Mouse (Mus musculus): ENCODE data around the gene Tardbp. TPM values are rescaled to one million over a fixed set of nuclear protein-coding genes. Genes with fewer than 3 reads are reported as not detected.

Gene Tardbp
- total and polyA plus RNA-seq, 3 experiments, result 176 to 618 (median 341) TPM

GRCm38 (mm10) chr4:148646616-148647015 lies 19.8 kb upstream of the Tardbp start:
- Histone ChIP-seq H3K27me3 (replicated peaks) (peaks cover 10% of the 10 kb centered on the region), H3K36me3 (replicated peaks in 1 of 2; ENCODE audit: control insufficient read depth in 1 of 2, insufficient read depth in 1 of 2, low read length in 1 of 2) (no peaks in the 10 kb centered on the region), H3K4me2 (ENCODE audit: insufficient read depth, low read depth, poor library complexity, severe bottlenecking) (peak overlapping the region; percentile 26), H3K27ac (ENCODE audit: insufficient read depth, low read depth) (no peak overlapping the region), H3K4me3 (replicated peaks in 1 of 3; ENCODE audit: low read depth in 2 of 3, low read length in 2 of 3, poor library complexity in 1 of 3) (no peak overlapping the region), H3K4me1 (ENCODE audit: control insufficient read depth in 1 of 2, insufficient read depth in 2 of 2) (peaks cover 2 to 8% of the 10 kb centered on the region in 2 experiments; a peak in 3 of 4 replicates), H3K9ac (ENCODE audit: insufficient read depth, low read depth) (no peak overlapping the region), H3K9me3 (replicated peaks; ENCODE audit: low read length) (no peaks in the 10 kb centered on the region), H3K79me2 (replicated peaks; ENCODE audit: control insufficient read depth, extremely low read depth, insufficient read depth, poor library complexity, severe bottlenecking) (no peaks in the 10 kb centered on the region)
- DNase-seq (ENCODE audit: extremely low read depth), result no peak
- TF ChIP-seq GABPA (IDR thresholded peaks at IDR 0.05; ENCODE audit: insufficient replicate concordance, low read depth, low read length) (no peak), MAX (IDR thresholded peaks at IDR 0.05; ENCODE audit: low read length) (no peak), SMC3 (IDR thresholded peaks at IDR 0.05; ENCODE audit: low read depth, low read length) (no peak), ZC3H11A (IDR thresholded peaks at IDR 0.05; ENCODE audit: low read depth, low read length) (no peak), BHLHE40 (IDR thresholded peaks at IDR 0.05; ENCODE audit: low read depth, low read length) (no peak), KAT2A (IDR thresholded peaks at IDR 0.05; ENCODE audit: insufficient replicate concordance, low read length) (no peak), ZMIZ1 (IDR thresholded peaks at IDR 0.05; ENCODE audit: low read depth, low read length) (no peak), MYC (IDR thresholded peaks at IDR 0.05; ENCODE audit: low read depth, low read length) (no peak), MXI1 (IDR thresholded peaks at IDR 0.05; ENCODE audit: low read depth, low read length) (no peak), ZNF384 (IDR thresholded peaks at IDR 0.05; ENCODE audit: low read depth, low read length) (no peak), PAX5 (IDR thresholded peaks at IDR 0.05; ENCODE audit: low read length) (no peak), ELF1 (IDR thresholded peaks at IDR 0.05; ENCODE audit: low read depth, low read length) (no peak), USF2 (conservative IDR thresholded peaks at IDR 0.05; ENCODE audit: low read depth, low read length) (no peak)
- in situ Hi-C loops (cut with MboI; ENCODE audit: low pct_ligation_motif_present, low pct_unique_long_range_greater_than_20kb, low sequenced_read_pairs), result no loop called here
- dilution Hi-C loops (cut with MboI; ENCODE audit: extremely low pct_ligation_motif_present, extremely low pct_unique_long_range_greater_than_20kb, low sequenced_read_pairs), result no loop called here

GRCm38 (mm10) chr4:148644926-148645325 lies 18.1 kb upstream of the Tardbp start:
- no peaks in the 10 kb centered on the region for H3K9me3 ChIP-seq (replicated peaks; ENCODE audit: low read length)
- peaks cover 6% of the 10 kb centered on the region for H3K27me3 ChIP-seq (replicated peaks)
- H3K27ac ChIP-seq (ENCODE audit: insufficient read depth, low read depth), result no peak overlapping the region
- dilution Hi-C loops (cut with MboI; ENCODE audit: extremely low pct_ligation_motif_present, extremely low pct_unique_long_range_greater_than_20kb, low sequenced_read_pairs), result no loop called here
- H3K4me3 ChIP-seq (replicated peaks in 1 of 3; ENCODE audit: low read depth in 2 of 3, low read length in 2 of 3, poor library complexity in 1 of 3), result no peak overlapping the region
- in situ Hi-C loops (cut with MboI; ENCODE audit: low pct_ligation_motif_present, low pct_unique_long_range_greater_than_20kb, low sequenced_read_pairs), result no loop called here
- no peak overlapping the region for H3K4me2 ChIP-seq (ENCODE audit: insufficient read depth, low read depth, poor library complexity, severe bottlenecking)
- H3K79me2 ChIP-seq (replicated peaks; ENCODE audit: control insufficient read depth, extremely low read depth, insufficient read depth, poor library complexity, severe bottlenecking), result no peaks in the 10 kb centered on the region
- H3K9ac ChIP-seq (ENCODE audit: insufficient read depth, low read depth), result no peak overlapping the region
- DNase-seq (ENCODE audit: extremely low read depth), result no peak
- peaks cover 2 to 8% of the 10 kb centered on the region in 2 experiments; a peak in 3 of 4 replicates for H3K4me1 ChIP-seq (ENCODE audit: control insufficient read depth in 1 of 2, insufficient read depth in 2 of 2)
- TF ChIP-seq USF2 (conservative IDR thresholded peaks at IDR 0.05; ENCODE audit: low read depth, low read length) (no peak), MEF2A (IDR thresholded peaks at IDR 0.05; ENCODE audit: borderline replicate concordance, low read depth, low read length) (no peak), IRF4 (IDR thresholded peaks at IDR 0.05; ENCODE audit: low read depth, low read length) (no peak), POLR2AphosphoS2 (IDR thresholded peaks at IDR 0.05; ENCODE audit: low read depth, low read length) (no peak), MXI1 (IDR thresholded peaks at IDR 0.05; ENCODE audit: low read depth, low read length) (no peak), USF1 (IDR thresholded peaks at IDR 0.05; ENCODE audit: low read depth, low read length) (no peak), EP300 (IDR thresholded peaks at IDR 0.05; ENCODE audit: low read length) (no peak), NRF1 (IDR thresholded peaks at IDR 0.05; ENCODE audit: low read depth, low read length) (no peak), ETS1 (conservative IDR thresholded peaks at IDR 0.05; ENCODE audit: low read depth, low read length) (no peak), TCF12 (IDR thresholded peaks at IDR 0.05; ENCODE audit: low read depth, low read length) (no peak), E2F4 (IDR thresholded peaks at IDR 0.05; ENCODE audit: insufficient replicate concordance, low read depth, low read length) (no peak), MAFK (IDR thresholded peaks at IDR 0.05; ENCODE audit: insufficient replicate concordance, low read length) (no peak), HCFC1 (IDR thresholded peaks at IDR 0.05; ENCODE audit: low read depth, low read length) (no peak), ZKSCAN1 (IDR thresholded peaks at IDR 0.05; ENCODE audit: borderline replicate concordance, low read depth, low read length) (no peak), JUND (conservative IDR thresholded peaks at IDR 0.05; ENCODE audit: low read depth, low read length) (no peak), ELF1 (IDR thresholded peaks at IDR 0.05; ENCODE audit: low read depth, low read length) (no peak), ZC3H11A (IDR thresholded peaks at IDR 0.05; ENCODE audit: low read depth, low read length) (no peak), TBP (conservative IDR thresholded peaks at IDR 0.05; ENCODE audit: low read depth, low read length) (no peak)
- H3K36me3 ChIP-seq (replicated peaks in 1 of 2; ENCODE audit: control insufficient read depth in 1 of 2, insufficient read depth in 1 of 2, low read length in 1 of 2), result no peaks in the 10 kb centered on the region
